In genomic region chr5:142877337-142878280, GRCm38 (mm10) we compare ENCODE assay signal across 8 mouse cellular contexts. TPM values are rescaled to one million over a fixed set of nuclear protein-coding genes. Genes with fewer than 3 reads are reported as not detected.
DNase-seq lines count a peak whose midpoint lies in the region; ATAC-seq lines count a peak whose summit lies in the region.

No protein-coding gene starts in this region.

- H3K27ac ChIP-seq in heart, embryonic 13.5 days (replicated peaks) = no peak overlapping the region
- H3K27ac ChIP-seq in liver, embryonic 11.5 days (ENCODE audit: low read depth, low read length) = no peak overlapping the region

- no peaks in the 10 kb centered on the region for H3K27me3 ChIP-seq in heart, embryonic 13.5 days (replicated peaks)
- H3K27me3 ChIP-seq in liver, embryonic 11.5 days (replicated peaks; ENCODE audit: control insufficient read depth, insufficient read depth, low read length) = no peaks in the 10 kb centered on the region

- H3K9ac ChIP-seq in heart, embryonic 13.5 days = 0 out of 2 replicates have a peak overlapping the region, but pooled peaks have one; percentile 1
- H3K9ac ChIP-seq in liver, embryonic 11.5 days (ENCODE audit: low read depth, low read length) = peak overlapping the region; percentile 22; the same call in 1 of the 2 replicates

- H3K9me3 ChIP-seq in heart, embryonic 13.5 days = peaks cover 6% of the 10 kb centered on the region; the same call in 1 of the 2 replicates
- no peaks in the 10 kb centered on the region for H3K9me3 ChIP-seq in liver, embryonic 11.5 days (ENCODE audit: control insufficient read depth, low read length)

- no peak overlapping the region for H3K4me2 ChIP-seq in heart, embryonic 13.5 days
- H3K4me2 ChIP-seq in liver, embryonic 11.5 days = no peak overlapping the region

- H3K4me3 ChIP-seq in heart, embryonic 13.5 days = no peak overlapping the region
- H3K4me3 ChIP-seq in liver, embryonic 11.5 days (ENCODE audit: low read depth, low read length) = no peak overlapping the region

- H3K4me1 ChIP-seq in heart, embryonic 13.5 days = peaks cover 33% of the 10 kb centered on the region
- H3K4me1 ChIP-seq in liver, embryonic 11.5 days (replicated peaks; ENCODE audit: control insufficient read depth, insufficient read depth, low read length) = peaks cover 17% of the 10 kb centered on the region

- ATAC-seq in erythroblast, adult 5-6 weeks (replicated peaks; ENCODE audit: low FRiP score, poor library complexity, severe bottlenecking) = peak; percentile 70
- ATAC-seq in heart, embryonic 13.5 days (ENCODE audit: extremely low read depth, insufficient number of reproducible peaks, low FRiP score, low TSS enrichment) = no peak
- peak; percentile 62 for ATAC-seq in liver, embryonic 11.5 days (replicated peaks; ENCODE audit: low FRiP score)

- 29% methylated on average over 11 of the region's 11 CpGs for WGBS in heart, embryonic 13.5 days
- 35% methylated on average over 11 of the region's 11 CpGs for whole genome bisulfite sequencing in liver, embryonic 11.5 days

- peak; percentile 87 for DNase-seq in CD4-positive helper T cell, adult 2 months (ENCODE audit: low read depth, low spot score)
- peak; percentile 95 for DNase-seq in brain, adult 2 months (ENCODE audit: low read depth, low spot score)
- peak; percentile 90 for DNase-seq in kidney, postnatal 10 days
- peak; percentile 79 for DNase-seq in liver, embryonic 11.5 days (ENCODE audit: low spot score)
- peak; percentile 90 for DNase-seq in naive thymus-derived CD4-positive, alpha-beta T cell, adult 2 months (ENCODE audit: low read depth)
- peak; percentile 87 to 97 for DNase-seq in spleen, postnatal 4 days (ENCODE audit: low spot score in 2 of 2)

- peaks cover 55% of the 10 kb centered on the region for H3K36me3 ChIP-seq in heart, embryonic 13.5 days
- peaks cover 12% of the 10 kb centered on the region; the same call in 1 of the 2 replicates for H3K36me3 ChIP-seq in liver, embryonic 11.5 days (ENCODE audit: control insufficient read depth, insufficient read depth, low read length)

RNA-seq across cellular contexts. Expression of gene Fbxl18, which starts 17.6 kb away (rescaled TPM):
- total RNA-seq in erythroblast, adult 5-6 weeks (2015; ENCODE audit: low replicate concordance) = 0.84 and 8.3 TPM in 2 replicates
- 0.56 and 1.4 TPM in 2 replicates for total RNA-seq in erythroblast, adult 5-6 weeks (2017; ENCODE audit: low replicate concordance)
- 8.7 and 9.5 TPM in 2 replicates for polyA plus RNA-seq in heart, embryonic 13.5 days (2015; fragmentation: Nextera tagmentation; extraction: Ambion mirVana)
- 6.7 TPM in 2 replicates for polyA plus RNA-seq in liver, embryonic 11.5 days (2014; fragmentation: Nextera tagmentation; extraction: Ambion mirVana)

RNA-seq across cellular contexts. Expression of gene Actb, which starts 28.9 kb away (rescaled TPM):
- 4,143 and 4,236 TPM in 2 replicates for total RNA-seq in erythroblast, adult 5-6 weeks (2015; ENCODE audit: low replicate concordance)
- 1,451 and 2,396 TPM in 2 replicates for total RNA-seq in erythroblast, adult 5-6 weeks (2017; ENCODE audit: low replicate concordance)
- polyA plus RNA-seq in heart, embryonic 13.5 days (2015; fragmentation: Nextera tagmentation; extraction: Ambion mirVana) = 6,383 and 6,386 TPM in 2 replicates
- polyA plus RNA-seq in liver, embryonic 11.5 days (2014; fragmentation: Nextera tagmentation; extraction: Ambion mirVana) = 11,958 and 12,749 TPM in 2 replicates
